Mouse (Mus musculus) ES-Bruce4 (cell line): ENCODE measurements around the gene Pfdn6. TPM values are rescaled to one million over a fixed set of nuclear protein-coding genes. Genes with fewer than 3 reads are reported as not detected.
"Not testable (repeated sequence)": the region's sequence is repeated elsewhere in the genome, so short reads cannot be mapped to it uniquely, and the experiment has no call there.

ENCODE experiments used
- H3K27ac ChIP-seq: 2 replicates; pipeline ENCODE4 v1.5.1; 2012; ENCODE audit warnings: low read length, inconsistent platforms; ENCODE audit not compliant: insufficient read depth
- H3K27me3 ChIP-seq: 2 replicates; pipeline ENCODE4 v1.6.1; 2012; ENCODE audit warnings: mild to moderate bottlenecking, low read length, inconsistent platforms; ENCODE audit not compliant: control insufficient read depth, poor library complexity, insufficient read depth, severe bottlenecking
- H3K36me3 ChIP-seq: 2 replicates; pipeline ENCODE4 v1.6.1; 2012; ENCODE audit warnings: inconsistent platforms, mild to moderate bottlenecking, low read length, moderate library complexity; ENCODE audit not compliant: control insufficient read depth, poor library complexity, insufficient read depth, severe bottlenecking
- H3K4me1 ChIP-seq: one replicate; pipeline ENCODE4 v1.8.1; 2011; ENCODE audit warnings: low read length; ENCODE audit not compliant: control insufficient read depth, insufficient read depth
- H3K4me3 ChIP-seq: 2 replicates; pipeline ENCODE4 v1.5.1; 2011; ENCODE audit warnings: low read depth, mild to moderate bottlenecking, low read length
- H3K9ac ChIP-seq: 2 replicates; pipeline ENCODE4 v1.6.1; 2012; ENCODE audit warnings: low read depth, mild to moderate bottlenecking, inconsistent platforms; ENCODE audit not compliant: poor library complexity, severe bottlenecking
- H3K9me3 ChIP-seq: replicated peaks from 2 replicates; pipeline ENCODE4 v1.6.1; 2012; ENCODE audit warnings: mild to moderate bottlenecking, low read length, inconsistent platforms; ENCODE audit not compliant: control insufficient read depth, poor library complexity, insufficient read depth, severe bottlenecking
- CTCF ChIP-seq: IDR thresholded peaks from one replicate; pipeline ENCODE4 v1.8.1; 2011; ENCODE audit warnings: low read depth, low read length
- EP300 ChIP-seq: IDR thresholded peaks from 2 replicates; pipeline ENCODE4 v1.6.1; 2011; ENCODE audit warnings: low read depth, low read length; ENCODE audit not compliant: insufficient read depth
- POLR2A ChIP-seq: IDR thresholded peaks from one replicate; pipeline ENCODE4 v1.8.1; 2011; ENCODE audit warnings: low read length; ENCODE audit not compliant: insufficient read depth
- polyA plus RNA-seq: library from polyadenylated mRNA; stranded (reverse); fragments of >200 nt; gene quantifications from 2 replicates; pipeline ENCODE4 v1.2.4, GENCODE M21; 2011; ENCODE audit warnings: low read depth; ENCODE audit not compliant: missing spikeins, insufficient read depth, insufficient read length

Gene Pfdn6
- polyA plus RNA-seq, 1 experiment: 146 TPM

GRCm38 (mm10) chr17:33910346-33911051 is 29.6 kb downstream of the Pfdn6 start:
- TF ChIP-seq POLR2A: no peak
- peak; percentile 16 for TF ChIP-seq CTCF
- TF ChIP-seq EP300: no peak
- Histone ChIP-seq H3K4me1 (peaks cover 3% of the 10 kb centered on the region), H3K9me3 (no peaks in the 10 kb centered on the region), H3K4me3 (peak overlapping the region; percentile 98), H3K36me3 (peaks cover 29% of the 10 kb centered on the region), H3K9ac (peak overlapping the region; percentile 89), H3K27me3 (no peaks in the 10 kb centered on the region), H3K27ac (peak overlapping the region; percentile 54)

GRCm38 (mm10) chr17:33909869-33910250 is 30.3 kb downstream of the Pfdn6 start:
- Histone ChIP-seq H3K27me3 (no peaks in the 10 kb centered on the region), H3K36me3 (peaks cover 29% of the 10 kb centered on the region), H3K9me3 (no peaks in the 10 kb centered on the region), H3K9ac (peak overlapping the region; percentile 89), H3K4me3 (peak overlapping the region; percentile 98), H3K4me1 (peaks cover 3% of the 10 kb centered on the region), H3K27ac (peak overlapping the region; percentile 68)
- TF ChIP-seq CTCF (no peak), POLR2A (no peak), EP300 (no peak)

- H3K36me3 ChIP-seq: peaks cover 29% of the 10 kb centered on the region
- H3K9me3 ChIP-seq: no peaks in the 10 kb centered on the region
- H3K27ac ChIP-seq: peak within 1 kb of the TSS; percentile 88
- peak within 1 kb of the TSS; percentile 89 for H3K9ac ChIP-seq
- peak; percentile 86 for TF ChIP-seq POLR2A
- no peak for TF ChIP-seq EP300
- H3K4me1 ChIP-seq: peaks cover 3% of the 10 kb centered on the region
- H3K4me3 ChIP-seq: peak within 1 kb of the TSS; percentile 98
- H3K27me3 ChIP-seq: no peaks in the 10 kb centered on the region
Observed at GRCm38 (mm10) chr17:33909077-33909868, 30.9 kb downstream of the Pfdn6 start, which contains the start of gene Daxx. Gene Daxx, plus strand, starts transcription at chr17:33909414.

GRCm38 (mm10) chr17:33908331-33909076 is 31.6 kb downstream of the Pfdn6 start:
- H3K27ac ChIP-seq: peak overlapping the region; percentile 88
- H3K27me3 ChIP-seq: no peaks in the 10 kb centered on the region
- H3K9me3 ChIP-seq: no peaks in the 10 kb centered on the region
- TF ChIP-seq CTCF: no peak
- 0 out of 2 replicates have a peak, but pooled peaks have one; percentile 23 for TF ChIP-seq EP300
- no peak for TF ChIP-seq POLR2A
- H3K9ac ChIP-seq: peak overlapping the region; percentile 60
- peak overlapping the region; percentile 83 for H3K4me3 ChIP-seq
- H3K36me3 ChIP-seq: peaks cover 21% of the 10 kb centered on the region
- peaks cover 3% of the 10 kb centered on the region for H3K4me1 ChIP-seq

GRCm38 (mm10) chr17:33904835-33905234 is 35.3 kb downstream of the Pfdn6 start, which contains the start of gene Platr17:
Gene Platr17, plus strand, starts transcription at chr17:33905135.
- H3K9ac ChIP-seq: peak within 1 kb of the TSS; percentile 78
- not testable (repeated sequence) for H3K4me1 ChIP-seq, H3K9me3 ChIP-seq, H3K27me3 ChIP-seq, H3K36me3 ChIP-seq
- peak within 1 kb of the TSS; percentile 65 for H3K4me3 ChIP-seq
- H3K27ac ChIP-seq: peak within 1 kb of the TSS; percentile 92

- Histone ChIP-seq H3K27ac (peak overlapping the region; percentile 92), H3K9ac (peak overlapping the region; percentile 58), H3K4me3 (peak overlapping the region; percentile 16; the same call in 1 of the 2 replicates), H3K4me1 (peaks cover 10% of the 10 kb centered on the region)
- not testable (repeated sequence) for H3K9me3 ChIP-seq, H3K27me3 ChIP-seq, H3K36me3 ChIP-seq
Observed at GRCm38 (mm10) chr17:33903911-33904651, 36.1 kb downstream of the Pfdn6 start.
